Comparison of ENCODE assay signal across 8 mouse cellular contexts in genomic region chr7:39654563-39655286, GRCm38 (mm10).
DNase-seq lines count a peak whose midpoint lies in the region; ATAC-seq lines count a peak whose summit lies in the region.

No protein-coding gene starts in this region.

- peak overlapping the region; percentile 20; the same call in 1 of the 2 replicates for H3K4me2 ChIP-seq in lung, embryonic 15.5 days
- H3K4me2 ChIP-seq in embryonic facial prominence, embryonic 13.5 days, result peak overlapping the region; percentile 45

- no peak overlapping the region for H3K4me3 ChIP-seq in lung, embryonic 15.5 days
- H3K4me3 ChIP-seq in embryonic facial prominence, embryonic 13.5 days, result no peak overlapping the region

- H3K27me3 ChIP-seq in lung, embryonic 15.5 days, result no peaks in the 10 kb centered on the region
- H3K27me3 ChIP-seq in embryonic facial prominence, embryonic 13.5 days, result no peaks in the 10 kb centered on the region

- peaks cover 11% of the 10 kb centered on the region for H3K4me1 ChIP-seq in lung, embryonic 15.5 days
- peaks cover 9% of the 10 kb centered on the region; the same call in 1 of the 2 replicates for H3K4me1 ChIP-seq in embryonic facial prominence, embryonic 13.5 days

- H3K27ac ChIP-seq in lung, embryonic 15.5 days, result no peak overlapping the region
- H3K27ac ChIP-seq in embryonic facial prominence, embryonic 13.5 days, result no peak overlapping the region

- no peaks in the 10 kb centered on the region for H3K36me3 ChIP-seq in lung, embryonic 15.5 days
- H3K36me3 ChIP-seq in embryonic facial prominence, embryonic 13.5 days, result no peaks in the 10 kb centered on the region

- WGBS in lung, embryonic 15.5 days, result 8% methylated on average over 4 of the region's 4 CpGs
- WGBS in embryonic facial prominence, embryonic 13.5 days, result 19% methylated on average over 4 of the region's 4 CpGs
- 12% methylated on average over 4 of the region's 4 CpGs for WGBS in large intestine, adult 2 months

- H3K9ac ChIP-seq in lung, embryonic 15.5 days, result no peak overlapping the region
- H3K9ac ChIP-seq in embryonic facial prominence, embryonic 13.5 days, result no peak overlapping the region

- ATAC-seq in lung, embryonic 15.5 days (ENCODE audit: borderline replicate concordance, extremely low read depth, low FRiP score, low TSS enrichment), result peak; percentile 58
- ATAC-seq in embryonic facial prominence, embryonic 13.5 days (ENCODE audit: insufficient number of reproducible peaks, insufficient read depth, low FRiP score, low TSS enrichment, low read depth), result peak; percentile 53

- H3K9me3 ChIP-seq in lung, embryonic 15.5 days, result no peaks in the 10 kb centered on the region
- no peaks in the 10 kb centered on the region for H3K9me3 ChIP-seq in embryonic facial prominence, embryonic 13.5 days

- DNase-seq in lung, postnatal 10 days, result no peak
- DNase-seq in large intestine, adult 2 months (ENCODE audit: low read depth, low spot score), result peak; percentile 13
- DNase-seq in retina, postnatal 1 day, result peak; percentile 70
- DNase-seq in cerebellum, adult 8-10 months, result no peak
- no peak for DNase-seq in spleen, postnatal 36 days (ENCODE audit: low spot score in 2 of 2)
- no peak for DNase-seq in lung, adult 18-20 months

Comparison
In these comparisons a context has a peak if more than half of its experiments do, and no peak if none do; other contexts are left out.
1. DNase-seq: peak in large intestine, adult 2 months (single experiment) and retina, postnatal 1 day (single experiment); none in lung, postnatal 10 days (single experiment), cerebellum, adult 8-10 months (single experiment), spleen, postnatal 36 days (0 of 2) and lung, adult 18-20 months (0 of 2).